Mouse (Mus musculus): ENCODE results near the gene Cog3. TPM values are rescaled to one million over a fixed set of nuclear protein-coding genes. Genes with fewer than 3 reads are reported as not detected.

Cog3 gene
- polyA plus RNA-seq (2015; fragmentation: Nextera tagmentation; extraction: Ambion mirVana), result 18.6 and 19.2 TPM in 2 replicates

DNA sequence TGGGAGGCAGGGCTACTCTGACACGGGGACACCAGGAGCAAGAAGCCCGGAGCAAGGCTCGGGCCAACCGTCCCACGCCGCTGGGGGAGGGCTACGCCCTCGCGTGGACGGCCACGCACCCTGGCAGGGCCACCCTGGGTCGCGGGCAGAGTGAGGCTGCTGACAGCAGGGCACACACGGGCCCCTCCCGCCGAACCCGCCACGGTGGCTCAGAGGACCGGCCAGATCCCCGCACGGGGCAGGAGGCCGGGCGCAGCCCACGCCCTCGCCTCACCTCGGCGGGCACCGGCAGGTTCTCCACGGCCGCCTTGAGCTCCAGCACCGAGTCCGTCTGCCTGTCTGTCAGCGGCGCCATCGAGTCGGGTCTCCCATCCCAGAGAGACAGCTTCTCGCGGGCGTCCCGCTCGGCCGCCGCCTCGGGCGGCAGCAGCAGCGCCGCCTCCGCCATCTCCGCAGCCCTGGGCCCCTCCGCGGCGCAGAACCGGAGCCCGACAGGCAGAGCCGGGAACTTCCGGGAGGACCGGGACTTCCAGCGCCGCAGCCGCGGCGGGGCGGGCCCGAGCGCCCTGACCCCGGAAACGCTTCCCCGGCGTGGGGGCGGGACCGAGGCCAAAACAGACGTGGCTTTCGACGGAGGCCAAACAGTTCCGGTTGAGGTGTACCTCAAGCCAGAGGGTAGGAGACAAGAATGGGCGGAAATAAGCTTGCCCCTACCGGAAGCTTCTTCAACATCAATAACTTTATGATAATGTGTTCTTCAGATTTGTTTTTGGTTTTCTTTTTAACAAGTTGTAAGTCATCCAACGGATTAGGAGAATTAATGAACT is at the start of gene Cog3:
Gene Cog3 (minus strand): TSS at position 527 of the 827 bp plus-strand sequence.
- Histone ChIP-seq H3K27me3 (peaks cover 11% of the 10 kb centered on the region), H3K4me2 (peak within 1 kb of the TSS; percentile 88), H3K9ac (peak within 1 kb of the TSS; percentile 96), H3K9me3 (no peaks in the 10 kb centered on the region), H3K36me3 (no peaks in the 10 kb centered on the region), H3K4me1 (replicated peaks) (peaks cover 30% of the 10 kb centered on the region), H3K4me3 (peak within 1 kb of the TSS; percentile 98), H3K27ac (peak within 1 kb of the TSS; percentile 87)
- WGBS, result under 1% methylated on average over 72 of the region's 78 CpGs
- peak; percentile 98 for ATAC-seq (ENCODE audit: low FRiP score)

DNA sequence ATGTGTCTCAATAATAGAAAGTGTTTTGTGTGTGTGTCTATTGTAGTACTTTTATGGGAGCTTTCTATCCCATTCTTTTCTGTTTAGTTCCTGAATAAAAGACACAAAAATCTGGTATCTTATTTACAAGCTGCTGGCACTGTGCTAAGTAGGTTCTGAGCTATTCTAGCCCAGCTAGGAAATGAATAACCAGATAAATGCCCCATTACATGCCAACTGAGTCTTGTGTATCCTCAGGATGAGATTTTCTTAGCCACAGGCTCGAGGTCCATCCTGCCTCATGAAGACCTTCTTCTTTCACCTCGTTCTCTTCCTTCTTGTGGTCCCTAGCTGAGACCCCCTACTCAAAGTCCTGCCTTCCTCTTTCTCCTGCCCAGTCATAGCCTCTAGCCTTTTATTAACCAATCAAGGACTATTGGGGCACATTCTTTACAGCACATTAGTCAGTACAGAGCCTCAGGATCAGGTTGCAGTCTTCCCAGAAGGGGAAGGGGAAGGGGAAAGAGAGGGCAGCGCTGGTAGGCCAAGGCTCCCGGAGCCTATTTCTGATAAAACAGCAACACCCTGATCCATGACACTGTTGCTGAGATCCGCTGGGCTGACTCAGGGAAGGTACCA is 43.6 kb upstream of the Cog3 start:
- ATAC-seq (ENCODE audit: low FRiP score), result no peak
- Histone ChIP-seq H3K9ac (no peak overlapping the region), H3K9me3 (no peaks in the 10 kb centered on the region), H3K4me3 (no peak overlapping the region), H3K36me3 (no peaks in the 10 kb centered on the region), H3K4me2 (no peak overlapping the region), H3K4me1 (replicated peaks) (no peaks in the 10 kb centered on the region), H3K27ac (no peak overlapping the region), H3K27me3 (0 out of 2 replicates have a peak, but pooled peaks cover 3% of the 10 kb centered on the region)
- 44% methylated on average over 5 of the region's 5 CpGs for WGBS

DNA sequence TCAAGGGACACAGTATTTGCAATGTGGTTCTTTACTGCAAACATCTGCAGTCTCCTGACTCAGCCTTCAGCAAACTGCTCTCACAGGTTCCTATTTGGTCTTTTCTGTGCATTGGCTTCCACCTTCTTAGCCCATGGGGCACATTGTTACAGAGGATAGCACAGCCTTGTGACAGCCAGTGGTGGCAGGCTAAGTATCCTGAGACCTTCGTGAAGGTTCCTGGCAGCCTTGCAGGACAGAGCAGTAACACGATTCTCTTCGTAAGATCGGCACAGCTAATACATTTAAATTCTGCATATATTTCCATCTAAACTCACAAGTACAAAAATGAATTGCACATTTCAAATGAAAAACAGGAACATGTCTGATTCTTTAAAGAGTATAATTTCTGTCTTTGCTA is 41.6 kb upstream of the Cog3 start:
- Histone ChIP-seq H3K27me3 (0 out of 2 replicates have a peak, but pooled peaks cover 3% of the 10 kb centered on the region), H3K4me2 (no peak overlapping the region), H3K9me3 (no peaks in the 10 kb centered on the region), H3K9ac (no peak overlapping the region), H3K36me3 (no peaks in the 10 kb centered on the region), H3K27ac (no peak overlapping the region), H3K4me1 (replicated peaks) (no peaks in the 10 kb centered on the region), H3K4me3 (no peak overlapping the region)
- 91% methylated on average over 4 of the region's 4 CpGs for WGBS
- no peak for ATAC-seq (ENCODE audit: low FRiP score)

- 78% methylated on average over 5 of the region's 5 CpGs for WGBS
- no peak overlapping the region for H3K9ac ChIP-seq
- no peak for ATAC-seq (ENCODE audit: low FRiP score)
- H3K9me3 ChIP-seq, result no peaks in the 10 kb centered on the region
- H3K4me1 ChIP-seq (replicated peaks), result no peaks in the 10 kb centered on the region
- H3K36me3 ChIP-seq, result no peaks in the 10 kb centered on the region
- no peak overlapping the region for H3K4me3 ChIP-seq
- no peak overlapping the region for H3K4me2 ChIP-seq
- H3K27ac ChIP-seq, result no peak overlapping the region
- 0 out of 2 replicates have a peak, but pooled peaks cover 3% of the 10 kb centered on the region for H3K27me3 ChIP-seq
Observed at GRCm38 (mm10) chr14:75794726-75795125, 40.4 kb upstream of the Cog3 start.

DNA sequence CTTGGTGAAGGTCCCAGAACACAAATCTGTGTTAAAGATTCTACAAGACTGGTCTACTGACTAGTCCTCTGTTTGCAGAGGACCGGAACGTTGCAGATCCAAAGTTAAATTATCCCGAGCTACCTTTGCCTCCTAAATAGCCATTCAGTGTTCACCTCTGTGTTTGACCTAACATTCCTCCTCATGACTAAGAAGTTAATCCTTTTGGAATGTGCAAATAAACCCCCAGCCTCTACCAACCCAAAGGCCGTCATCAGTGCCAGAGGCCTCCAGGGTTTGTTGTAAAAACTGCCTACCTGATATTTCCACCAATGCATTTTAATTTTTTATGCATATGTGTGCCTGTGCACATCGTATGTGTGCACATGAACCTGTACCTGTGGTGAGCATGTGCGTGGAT is 40.0 kb upstream of the Cog3 start:
- 88% methylated on average over 6 of the region's 6 CpGs for WGBS
- H3K9ac ChIP-seq, result no peak overlapping the region
- H3K27ac ChIP-seq, result no peak overlapping the region
- no peak for ATAC-seq (ENCODE audit: low FRiP score)
- no peaks in the 10 kb centered on the region for H3K4me1 ChIP-seq (replicated peaks)
- H3K9me3 ChIP-seq, result no peaks in the 10 kb centered on the region
- no peak overlapping the region for H3K4me3 ChIP-seq
- no peaks in the 10 kb centered on the region for H3K36me3 ChIP-seq
- 0 out of 2 replicates have a peak, but pooled peaks cover 3% of the 10 kb centered on the region for H3K27me3 ChIP-seq
- H3K4me2 ChIP-seq, result no peak overlapping the region

GRCm38 (mm10) chr14:75793110-75793509 is 38.8 kb upstream of the Cog3 start:
- 94% methylated on average over 4 of the region's 4 CpGs for WGBS
- no peak overlapping the region for H3K27ac ChIP-seq

DNA sequence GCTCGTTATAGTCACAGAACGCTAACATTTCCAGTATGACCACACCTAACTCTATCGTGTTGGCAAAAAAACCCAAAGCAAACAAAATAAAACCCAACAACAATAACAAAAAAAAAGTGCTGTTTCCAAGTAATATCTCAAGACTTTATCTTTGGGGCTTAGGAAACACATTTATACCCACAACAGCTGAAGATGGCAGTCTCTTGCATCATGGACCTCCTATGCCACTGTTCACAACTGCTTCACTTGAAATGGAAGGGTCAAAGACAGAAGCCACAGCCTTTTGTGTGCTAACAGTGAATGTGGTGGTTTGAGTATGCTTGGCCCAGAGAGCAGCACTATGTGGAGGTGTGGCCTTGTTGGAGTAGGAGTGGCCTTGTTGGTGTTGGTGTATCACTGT is 37.1 kb upstream of the Cog3 start:
- no peak overlapping the region for H3K4me2 ChIP-seq
- no peaks in the 10 kb centered on the region for H3K9me3 ChIP-seq
- ATAC-seq (ENCODE audit: low FRiP score), result no peak
- no peak overlapping the region for H3K9ac ChIP-seq
- H3K4me1 ChIP-seq (replicated peaks), result no peaks in the 10 kb centered on the region
- 87% methylated on average over 3 of the region's 3 CpGs for WGBS
- H3K4me3 ChIP-seq, result no peak overlapping the region
- peaks cover 14% of the 10 kb centered on the region for H3K27me3 ChIP-seq
- no peak overlapping the region for H3K27ac ChIP-seq
- no peaks in the 10 kb centered on the region for H3K36me3 ChIP-seq

More at GRCm38 (mm10) chr14:75793110-75793509, 38.8 kb upstream of the Cog3 start:
- no peak overlapping the region for H3K4me2 ChIP-seq
- no peaks in the 10 kb centered on the region for H3K36me3 ChIP-seq
- H3K27me3 ChIP-seq, result peaks cover 10% of the 10 kb centered on the region
- no peak overlapping the region for H3K4me3 ChIP-seq
- H3K4me1 ChIP-seq (replicated peaks), result no peaks in the 10 kb centered on the region
- ATAC-seq (ENCODE audit: low FRiP score), result no peak
- no peak overlapping the region for H3K9ac ChIP-seq
- H3K9me3 ChIP-seq, result no peaks in the 10 kb centered on the region

DNA sequence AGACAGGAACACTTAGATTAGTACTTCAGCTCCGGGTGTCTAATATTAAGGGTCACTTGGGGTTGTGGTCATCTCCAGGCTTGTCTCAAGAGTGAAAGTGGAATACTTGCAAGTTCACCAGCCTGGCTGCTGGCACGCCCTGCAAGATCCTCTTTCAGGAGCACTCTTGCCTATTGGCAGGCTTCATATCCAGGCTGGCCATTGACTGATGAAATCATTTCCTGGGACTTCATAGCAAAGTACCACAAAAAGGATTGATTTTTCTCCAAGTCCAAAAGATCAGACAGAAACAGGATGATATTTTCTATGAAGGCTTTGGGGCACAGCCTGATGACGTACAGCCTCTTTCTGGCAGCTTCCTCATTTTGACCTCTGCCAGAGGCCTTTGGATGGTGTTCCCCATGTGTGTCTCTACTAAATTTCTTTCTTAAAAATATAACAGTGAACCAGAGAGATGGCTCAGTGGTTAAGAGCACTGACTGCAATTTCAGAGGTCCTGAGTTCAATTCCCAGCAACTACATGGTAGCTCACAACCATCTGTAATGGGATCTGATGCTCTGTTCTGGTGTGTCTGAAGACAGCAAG is 36.2 kb upstream of the Cog3 start:
- Histone ChIP-seq H3K9me3 (no peaks in the 10 kb centered on the region), H3K27me3 (peaks cover 14% of the 10 kb centered on the region), H3K9ac (no peak overlapping the region), H3K27ac (no peak overlapping the region), H3K36me3 (no peaks in the 10 kb centered on the region), H3K4me2 (no peak overlapping the region), H3K4me3 (no peak overlapping the region), H3K4me1 (replicated peaks) (peaks cover 8% of the 10 kb centered on the region)
- no peak for ATAC-seq (ENCODE audit: low FRiP score)
- 85% methylated on average over 3 of the region's 3 CpGs for WGBS

GRCm38 (mm10) chr14:75789291-75789690 is 35.0 kb upstream of the Cog3 start:
- H3K4me2 ChIP-seq, result no peak overlapping the region
- no peak for ATAC-seq (ENCODE audit: low FRiP score)
- H3K27ac ChIP-seq, result no peak overlapping the region
- WGBS, result 86% methylated on average over 6 of the region's 6 CpGs
- peaks cover 9% of the 10 kb centered on the region for H3K4me1 ChIP-seq (replicated peaks)
- H3K36me3 ChIP-seq, result no peaks in the 10 kb centered on the region
- peaks cover 14% of the 10 kb centered on the region for H3K27me3 ChIP-seq
- H3K9ac ChIP-seq, result no peak overlapping the region
- H3K9me3 ChIP-seq, result no peaks in the 10 kb centered on the region
- no peak overlapping the region for H3K4me3 ChIP-seq

GRCm38 (mm10) chr14:75787794-75788175 is 33.5 kb upstream of the Cog3 start:
- Histone ChIP-seq H3K27ac (no peak overlapping the region), H3K9ac (no peak overlapping the region), H3K9me3 (no peaks in the 10 kb centered on the region), H3K36me3 (no peaks in the 10 kb centered on the region), H3K4me1 (replicated peaks) (peaks cover 9% of the 10 kb centered on the region), H3K4me3 (no peak overlapping the region), H3K4me2 (peak overlapping the region; percentile 69), H3K27me3 (peaks cover 11% of the 10 kb centered on the region)
- ATAC-seq (ENCODE audit: low FRiP score), result no peak
- WGBS, result 39% methylated on average over 7 of the region's 7 CpGs

- Histone ChIP-seq H3K9me3 (no peaks in the 10 kb centered on the region), H3K36me3 (no peaks in the 10 kb centered on the region), H3K27me3 (peaks cover 11% of the 10 kb centered on the region), H3K4me1 (replicated peaks) (peaks cover 9% of the 10 kb centered on the region), H3K9ac (peak within 1 kb of the TSS; percentile 89), H3K4me2 (peak within 1 kb of the TSS; percentile 69), H3K27ac (peak within 1 kb of the TSS; percentile 97), H3K4me3 (peak within 1 kb of the TSS; percentile 76)
- WGBS, result 7% methylated on average over 51 of the region's 51 CpGs
- ATAC-seq (ENCODE audit: low FRiP score), result peak; percentile 99
Observed at GRCm38 (mm10) chr14:75786868-75787793, 32.8 kb upstream of the Cog3 start, which contains the start of gene Slc25a30. TSS of gene Slc25a30 (minus strand) at chr14:75787037.
